Mouse (Mus musculus): ENCODE measurements around the gene Plekhg1. TPM values are rescaled to one million over a fixed set of nuclear protein-coding genes. Genes with fewer than 3 reads are reported as not detected.

The Plekhg1 gene
- polyA plus RNA-seq, 1 experiment from 2014 or later, result 3.2 TPM

Other genes starting within 250 kb of the Plekhg1 start
- gene Iyd, start 200.1 kb upstream of the Plekhg1 start, polyA plus RNA-seq (2016; fragmentation: Nextera tagmentation; extraction: Ambion mirVana), result 3.7 and 3.9 TPM in 2 replicates
- gene Mthfd1l, start 232.8 kb downstream of the Plekhg1 start, polyA plus RNA-seq (2016; fragmentation: Nextera tagmentation; extraction: Ambion mirVana), result 36.5 TPM in 2 replicates

Data from liver, embryonic 12.5 days (tissue).